Mouse (Mus musculus) bone marrow macrophage, adult 2 months (primary cell): ENCODE data around the gene Ly6g6e. TPM values are rescaled to one million over a fixed set of nuclear protein-coding genes. Genes with fewer than 3 reads are reported as not detected.

Experiments used
- H3K27ac ChIP-seq: 2 replicates; pipeline ENCODE4 v1.5.1; 2012; ENCODE audit warnings: low read depth, low read length; ENCODE audit not compliant: insufficient read depth
- H3K4me1 ChIP-seq: 2 replicates; pipeline ENCODE4 v1.6.1; 2012; ENCODE audit warnings: low read length; ENCODE audit not compliant: control insufficient read depth, insufficient read depth
- H3K4me3 ChIP-seq: 2 replicates; pipeline ENCODE4 v1.5.1; 2012; ENCODE audit warnings: mild to moderate bottlenecking, low read length, moderate library complexity; ENCODE audit not compliant: insufficient read depth
- CTCF ChIP-seq: IDR thresholded peaks from 2 replicates; pipeline ENCODE4 v1.5.1; 2012; ENCODE audit warnings: low read depth, mild to moderate bottlenecking, low read length, moderate library complexity
- POLR2A ChIP-seq: IDR thresholded peaks from 2 replicates; pipeline ENCODE4 v1.6.1; 2012; ENCODE audit warnings: mild to moderate bottlenecking, low read depth, low read length, borderline replicate concordance
- polyA plus RNA-seq: library from polyadenylated mRNA; stranded (reverse); fragments of >200 nt; gene quantifications from 2 replicates; pipeline ENCODE4 v1.2.4, GENCODE M21; 2012; ENCODE audit not compliant: missing spikeins, insufficient read depth, insufficient read length

The Ly6g6e gene
- polyA plus RNA-seq, 1 experiment, result not detected

DNA sequence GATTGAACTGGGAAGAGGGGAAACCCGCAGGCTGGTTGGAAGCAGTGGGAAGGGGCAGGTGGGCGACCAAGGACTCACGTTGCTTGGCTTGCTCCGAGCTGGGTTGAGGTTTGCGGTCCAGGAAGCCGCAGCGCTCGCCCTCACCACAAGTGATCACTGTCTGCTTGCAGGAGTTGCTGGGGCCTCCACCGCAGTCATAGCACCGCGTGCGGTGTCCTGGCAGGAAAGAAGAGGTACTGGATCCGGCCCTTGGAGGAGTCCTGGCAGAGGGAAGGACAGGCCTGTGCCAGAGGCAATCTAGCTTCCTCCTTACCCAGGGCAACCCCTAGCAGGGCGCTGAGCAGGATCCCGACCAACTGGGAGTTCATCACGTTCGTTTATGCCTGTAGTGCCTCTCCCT, 2.6 kb upstream of the Ly6g6e start:
- H3K27ac ChIP-seq, result no peak overlapping the region
- no peak for TF ChIP-seq POLR2A
- TF ChIP-seq CTCF, result no peak
- H3K4me3 ChIP-seq, result no peak overlapping the region
- peaks cover 9% of the 10 kb centered on the region for H3K4me1 ChIP-seq

DNA sequence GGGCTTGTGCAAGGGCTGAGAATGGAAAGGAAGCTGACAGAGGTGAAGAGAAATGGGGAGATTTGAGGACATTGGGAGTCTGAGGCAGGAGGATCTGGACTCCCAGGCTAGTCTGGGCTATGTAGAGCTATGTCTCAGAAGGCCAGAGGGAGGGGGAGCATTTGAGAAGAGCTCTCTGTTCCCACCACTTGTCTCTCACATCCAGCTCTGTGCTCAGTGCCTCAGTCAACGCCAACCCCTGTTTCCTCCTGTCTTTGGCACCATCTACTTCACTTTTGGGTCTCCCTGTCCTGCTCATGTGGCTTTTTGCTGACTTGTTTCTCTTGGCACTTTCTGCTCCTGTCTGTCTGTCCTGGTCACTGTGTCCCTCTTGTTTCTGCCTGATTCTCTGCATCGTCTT, 583 bp downstream of the Ly6g6e start:
- H3K4me1 ChIP-seq, result peaks cover 24% of the 10 kb centered on the region
- H3K4me3 ChIP-seq, result no peak overlapping the region
- no peak overlapping the region for H3K27ac ChIP-seq
- TF ChIP-seq POLR2A (no peak), CTCF (no peak)

DNA sequence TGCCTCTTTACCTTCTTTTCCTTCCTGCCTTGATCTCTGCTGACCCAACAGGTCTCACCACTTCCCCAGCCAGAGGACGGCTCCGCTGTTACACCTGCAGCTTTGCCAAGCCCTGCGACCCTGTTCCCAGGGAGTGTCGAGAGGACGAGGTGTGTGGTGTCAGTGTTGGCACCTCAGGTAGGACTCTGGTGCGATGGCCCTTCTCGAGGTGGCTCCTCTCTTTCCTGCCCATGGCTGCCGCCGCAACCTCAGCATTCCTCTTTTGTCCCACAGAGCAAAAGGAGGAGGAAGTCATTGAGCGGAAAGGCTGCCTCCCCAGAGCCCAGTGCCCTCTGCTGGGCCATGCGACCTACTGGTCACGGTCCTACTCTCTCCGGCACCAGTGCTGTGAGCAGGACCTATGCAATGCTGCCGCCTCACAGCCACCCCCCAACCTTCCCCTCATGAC, 1.1 kb downstream of the Ly6g6e start, which contains the start of gene Ly6g6d:
Ly6g6d (minus strand) TSS at position 280 of the 448 bp plus-strand sequence.
- no peak within 1 kb of the TSS for H3K27ac ChIP-seq

DNA sequence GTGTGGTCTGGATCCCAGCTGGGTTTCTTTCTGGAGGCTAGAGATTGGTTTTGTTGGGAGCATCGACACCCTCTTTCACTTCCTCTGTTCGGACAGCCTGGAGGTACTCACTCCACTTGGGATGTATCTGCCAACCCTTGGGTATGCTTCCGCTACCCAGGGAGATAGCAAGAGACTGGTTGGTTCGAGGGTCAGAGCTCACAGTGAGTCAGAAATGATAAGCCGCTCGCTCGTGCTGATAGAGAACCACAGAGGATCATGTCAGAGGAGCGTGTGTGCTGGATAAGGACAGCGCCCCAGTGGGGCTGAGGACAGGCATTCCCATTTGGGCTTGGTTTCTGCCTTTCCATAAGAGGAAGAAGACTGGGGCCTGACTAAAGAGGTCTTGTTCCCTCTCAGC, 3.1 kb downstream of the Ly6g6e start:
- Histone ChIP-seq H3K27ac (no peak overlapping the region), H3K4me3 (no peak overlapping the region), H3K4me1 (peaks cover 24% of the 10 kb centered on the region)
- TF ChIP-seq POLR2A, result no peak

More for the DNA sequence above, 1.1 kb downstream of the Ly6g6e start, which contains the start of gene Ly6g6d:
- peak within 1 kb of the TSS; percentile 37 for H3K4me3 ChIP-seq
- TF ChIP-seq CTCF (peak; percentile 32; the same call in 1 of the 2 replicates), POLR2A (no peak)
- H3K4me1 ChIP-seq, result peaks cover 24% of the 10 kb centered on the region

DNA sequence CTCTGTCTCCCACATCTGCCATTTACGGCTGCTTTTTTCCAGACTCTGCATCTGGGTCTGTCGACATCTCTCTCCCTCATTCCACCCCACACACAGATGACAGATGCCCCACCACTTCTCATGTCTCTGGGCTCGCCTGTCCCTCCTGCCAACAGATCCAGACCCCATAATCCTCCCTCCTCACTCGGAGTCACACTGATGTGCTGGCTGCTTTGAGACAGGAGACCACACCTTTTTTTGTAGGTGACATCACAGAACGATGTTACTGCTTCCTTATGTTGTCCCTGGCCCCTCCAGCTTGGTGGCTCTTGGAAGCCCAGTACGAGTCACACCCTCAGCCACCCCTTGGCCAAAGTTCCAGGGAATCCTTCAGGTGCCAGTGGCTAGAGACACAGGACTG, 3.5 kb downstream of the Ly6g6e start:
- Histone ChIP-seq H3K4me3 (no peak overlapping the region), H3K4me1 (peaks cover 24% of the 10 kb centered on the region), H3K27ac (no peak overlapping the region)
- TF ChIP-seq CTCF (no peak), POLR2A (no peak)

DNA sequence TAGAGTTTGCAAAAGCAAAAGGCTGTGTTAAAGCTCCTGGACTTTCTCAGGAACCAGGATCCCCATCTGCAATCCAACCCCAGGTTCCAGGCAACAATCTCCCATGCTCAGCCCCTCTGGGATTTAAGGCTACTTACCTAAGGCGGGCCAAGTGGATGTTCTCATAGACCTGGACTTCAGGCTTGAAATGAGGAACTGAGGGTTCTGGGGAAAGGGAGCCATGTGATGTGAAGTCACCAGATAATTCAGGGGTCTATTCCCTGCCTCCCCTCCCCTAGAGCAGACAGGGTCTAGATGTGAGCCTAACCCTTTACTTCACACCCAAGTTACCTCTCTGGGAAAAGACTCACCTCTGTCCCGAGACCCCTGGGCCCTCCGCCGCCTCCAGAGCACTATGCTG, 4.0 kb downstream of the Ly6g6e start:
- H3K4me1 ChIP-seq, result peaks cover 24% of the 10 kb centered on the region
- TF ChIP-seq POLR2A (no peak), CTCF (no peak)
- H3K4me3 ChIP-seq, result no peak overlapping the region
- H3K27ac ChIP-seq, result no peak overlapping the region

DNA sequence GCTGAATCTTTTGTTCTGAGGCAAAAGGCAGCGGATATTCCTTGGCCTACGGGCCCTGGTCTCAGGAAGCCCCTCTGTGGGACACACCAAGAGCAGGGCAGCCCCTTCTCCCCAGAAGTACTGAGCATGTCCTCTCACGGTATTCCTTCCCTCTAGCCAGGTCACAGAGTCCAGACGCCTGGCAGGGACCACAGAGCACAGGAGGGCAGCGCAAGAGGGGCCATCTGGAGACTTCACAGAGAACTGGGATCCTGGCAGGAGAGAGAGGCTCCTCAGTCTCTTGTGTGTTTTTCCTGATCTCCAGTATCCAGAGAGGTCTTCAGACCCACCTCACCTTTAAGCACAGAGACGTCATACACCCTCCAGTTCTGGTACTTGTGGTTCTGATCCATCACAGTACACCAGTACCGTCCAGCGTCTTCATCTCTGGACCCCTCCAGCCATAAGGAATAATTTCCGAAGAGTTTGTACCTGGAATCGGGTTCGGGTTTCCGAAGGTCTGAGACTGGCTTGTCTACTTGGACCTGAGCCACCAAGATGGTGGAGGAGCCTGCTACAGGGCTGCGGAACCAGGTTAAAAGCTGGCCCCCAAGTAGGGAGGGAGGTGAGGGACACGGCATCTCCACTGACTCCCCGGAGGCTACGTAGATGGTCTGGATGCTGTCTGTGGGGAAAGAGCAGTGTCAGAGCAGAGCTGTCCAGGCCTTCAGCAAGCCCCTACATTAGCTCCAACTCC, 6.3 kb downstream of the Ly6g6e start:
- Histone ChIP-seq H3K27ac (no peak overlapping the region), H3K4me1 (peaks cover 18% of the 10 kb centered on the region), H3K4me3 (no peak overlapping the region)
- no peak for TF ChIP-seq POLR2A
- no peak for TF ChIP-seq CTCF

DNA sequence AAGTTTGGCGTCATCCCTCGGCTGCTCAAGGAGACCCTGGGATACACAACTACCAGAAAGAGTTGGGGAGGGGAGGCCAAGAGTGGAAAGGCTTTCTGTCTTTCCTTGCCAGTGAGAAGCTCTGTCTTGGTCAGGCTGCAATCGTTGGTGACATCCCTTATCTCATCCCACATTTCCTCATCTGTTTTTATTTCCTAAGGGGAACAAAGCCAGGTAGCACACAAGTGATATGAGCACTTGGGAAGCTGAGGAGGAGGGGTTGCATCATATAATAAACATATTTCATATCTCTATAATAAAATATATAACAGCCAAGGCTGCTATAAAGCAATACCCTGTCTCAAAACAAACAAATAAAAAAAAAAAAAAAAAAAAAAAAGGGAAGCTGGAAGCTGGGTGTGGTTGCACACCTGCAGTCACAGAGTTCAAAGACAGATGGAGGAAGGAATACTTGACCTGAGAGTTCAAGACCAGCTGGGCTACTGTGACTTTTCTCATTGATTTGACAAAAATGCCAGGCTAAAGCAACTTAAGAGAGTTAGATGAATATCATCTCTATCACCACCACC, 7.3 kb downstream of the Ly6g6e start:
- Histone ChIP-seq H3K27ac (no peak overlapping the region), H3K4me1 (peaks cover 15% of the 10 kb centered on the region), H3K4me3 (no peak overlapping the region)
- TF ChIP-seq POLR2A (no peak), CTCF (no peak)

DNA sequence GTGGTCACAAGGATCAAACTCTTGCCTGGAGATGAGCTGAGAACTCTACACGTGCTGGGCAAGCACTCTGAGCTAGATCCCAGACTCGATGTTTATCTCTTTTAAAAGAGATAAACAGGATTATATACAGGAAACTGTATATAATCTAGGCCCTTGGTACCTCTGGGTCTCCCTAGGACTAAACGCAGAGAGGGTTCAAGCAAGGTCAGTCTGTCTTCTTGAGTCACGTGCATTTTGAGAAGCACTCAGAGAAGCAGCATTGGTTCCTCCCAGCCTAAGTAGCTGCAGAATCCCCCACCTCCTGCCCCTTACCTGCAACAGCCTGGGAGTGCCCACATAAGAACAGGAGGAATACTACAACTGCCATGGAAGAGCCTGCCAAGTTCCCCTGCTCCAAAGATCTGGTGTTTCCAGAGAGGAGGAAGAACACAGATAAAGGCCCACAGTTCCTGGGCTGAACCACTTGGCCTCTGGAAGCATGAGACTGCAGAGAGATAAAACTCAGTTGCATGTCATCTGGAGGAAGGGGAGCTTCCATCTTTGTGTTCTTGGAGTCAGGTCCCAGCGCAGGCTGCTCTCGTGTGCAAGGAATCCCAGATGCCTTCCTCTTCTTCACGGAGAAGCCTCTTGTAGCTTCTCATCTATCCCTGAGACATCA, 8.6 kb downstream of the Ly6g6e start, which contains the start of gene Ly6g6f:
Ly6g6f (minus strand) TSS at position 403 of the 658 bp plus-strand sequence.
- Histone ChIP-seq H3K27ac (no peak within 1 kb of the TSS), H3K4me1 (peaks cover 7% of the 10 kb centered on the region), H3K4me3 (no peak within 1 kb of the TSS)
- TF ChIP-seq POLR2A, result no peak
- no peak for TF ChIP-seq CTCF

DNA sequence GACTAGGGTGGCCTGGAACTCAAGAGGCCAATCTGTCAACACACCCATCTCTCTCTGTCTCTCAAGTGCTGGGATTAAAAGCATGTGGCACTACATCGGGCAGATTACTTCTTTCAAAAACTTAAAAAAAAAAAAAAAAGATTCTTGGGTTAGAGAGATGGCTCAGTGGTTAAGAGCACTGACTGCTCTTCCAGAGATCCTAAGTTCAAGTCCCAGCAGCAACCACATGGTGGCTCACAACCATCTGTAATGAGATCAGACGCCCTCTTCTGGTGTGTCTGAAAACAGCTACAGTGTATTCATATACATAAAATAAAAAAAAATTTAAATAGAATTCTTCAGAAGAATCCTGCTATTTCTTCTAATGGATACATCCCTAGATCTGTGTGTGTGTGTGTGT, 11.4 kb downstream of the Ly6g6e start:
- Histone ChIP-seq H3K4me3 (no peak overlapping the region), H3K4me1 (no peaks in the 10 kb centered on the region), H3K27ac (no peak overlapping the region)
- TF ChIP-seq CTCF (no peak), POLR2A (no peak)
